8 mouse cellular contexts compared by ENCODE assay signal in the genomic region with DNA sequence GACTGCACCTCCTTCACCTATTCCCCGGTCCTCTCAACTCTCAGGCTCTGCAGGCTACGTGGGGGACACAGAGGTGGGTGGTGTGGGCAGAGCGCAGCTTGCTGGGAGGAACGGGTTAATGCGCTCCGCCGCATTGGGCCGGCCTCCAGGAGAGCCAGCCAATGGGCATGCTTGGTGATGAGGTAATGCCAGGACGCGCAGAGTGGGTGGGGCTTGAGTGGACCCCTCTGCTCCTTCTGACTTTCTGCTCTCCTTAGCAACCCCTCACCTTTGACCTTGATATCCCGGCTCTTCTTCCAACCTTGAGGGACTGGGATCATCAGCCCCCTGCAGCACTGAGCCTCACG.
DNase-seq lines count a peak whose midpoint lies in the region; ATAC-seq and TF ChIP-seq lines count a peak whose summit lies in the region.

No protein-coding gene starts in this region.

- peak overlapping the region; percentile 39 for H3K9ac ChIP-seq in neural tube, embryonic 15.5 days (replicated peaks)

- DNase-seq in MN1 (ENCODE audit: low spot score): peak; percentile 89
- peak; percentile 93 to 94 for DNase-seq in cerebellum, adult 18-20 months
- DNase-seq in forelimb bud, embryonic 11.5 days (ENCODE audit: low read depth, low spot score): peak; percentile 94
- peak; percentile 94 for DNase-seq in heart, postnatal 4 days
- DNase-seq in layer of hippocampus, adult 8-10 months (ENCODE audit: low spot score in 2 of 2): peak; percentile 92
- peak; percentile 89 for DNase-seq in lung, adult 2 months
- DNase-seq in thymus, postnatal 25 days: peak; percentile 73

- peaks cover 27% of the 10 kb centered on the region for H3K4me1 ChIP-seq in lung, adult 2 months (ENCODE audit: control insufficient read depth, insufficient read depth, low read length)
- H3K4me1 ChIP-seq in neural tube, embryonic 15.5 days: peaks cover 79% of the 10 kb centered on the region

- no peaks in the 10 kb centered on the region for H3K9me3 ChIP-seq in neural tube, embryonic 15.5 days (replicated peaks)

- peak; percentile 85 for ATAC-seq in neural tube, embryonic 15.5 days (ENCODE audit: low FRiP score)

- no peak for TF ChIP-seq CTCF in lung, adult 2 months (IDR thresholded peaks at IDR 0.05; ENCODE audit: insufficient read depth, low read length)

- 1% methylated on average over 12 of the region's 12 CpGs for WGBS in lung, adult 2 months
- 0% methylated on average over 12 of the region's 12 CpGs for WGBS in neural tube, embryonic 15.5 days

- TF ChIP-seq POLR2A in lung, adult 2 months (IDR thresholded peaks at IDR 0.05; ENCODE audit: borderline replicate concordance, extremely low read depth, low read depth, low read length): 0 out of 2 replicates have a peak, but pooled peaks have one; percentile 22

- no peaks in the 10 kb centered on the region for H3K36me3 ChIP-seq in neural tube, embryonic 15.5 days

- peak overlapping the region; percentile 98 for H3K27ac ChIP-seq in neural tube, embryonic 15.5 days (replicated peaks)

- H3K4me3 ChIP-seq in lung, adult 2 months (replicated peaks; ENCODE audit: extremely low read depth, low read depth, low read length): peak overlapping the region; percentile 55
- peak overlapping the region; percentile 27 for H3K4me3 ChIP-seq in neural tube, embryonic 15.5 days (replicated peaks)

- no peaks in the 10 kb centered on the region for H3K27me3 ChIP-seq in neural tube, embryonic 15.5 days (replicated peaks)

- peak overlapping the region; percentile 59 for H3K4me2 ChIP-seq in neural tube, embryonic 15.5 days

Comparison
In these comparisons a context has a peak if more than half of its experiments do, and no peak if none do; other contexts are left out.
1. Peak in every context shown above with its lines: DNase-seq, ATAC-seq, H3K4me3 ChIP-seq and H3K27ac ChIP-seq.